ENCODE assay signal across 9 mouse cellular contexts in genomic region chr3:29036146-29036545, GRCm38 (mm10). TPM values are rescaled to one million over a fixed set of nuclear protein-coding genes. Genes with fewer than 3 reads are reported as not detected.
A peak's percentile ranks its signal among the peaks of the same experiment; 100 is the strongest.
DNase-seq lines count a peak whose midpoint lies in the region; ATAC-seq lines count a peak whose summit lies in the region.
"Had no signal": no experiment of that assay in that cellular context is flagged by ENCODE, and none has a peak within 500 bp of the region (broad histone marks: within the 10 kb centered on the region; RNA-seq: fewer than 3 reads in every experiment).

No protein-coding gene starts in this region.

- no peak overlapping the region for H3K4me2 ChIP-seq in kidney, embryonic 14.5 days (replicated peaks; ENCODE audit: low read depth, low read length)
- H3K4me2 ChIP-seq in midbrain, embryonic 14.5 days (ENCODE audit: low read length), result no peak overlapping the region

- H3K36me3 ChIP-seq in kidney, embryonic 14.5 days (ENCODE audit: control insufficient read depth, insufficient read depth, low read length), result no peaks in the 10 kb centered on the region
- H3K36me3 ChIP-seq in midbrain, embryonic 14.5 days (ENCODE audit: control insufficient read depth, insufficient read depth, low read length), result no peaks in the 10 kb centered on the region

- no peak overlapping the region for H3K4me3 ChIP-seq in kidney, embryonic 14.5 days (ENCODE audit: low read length)
- no peak overlapping the region for H3K4me3 ChIP-seq in midbrain, embryonic 14.5 days (replicated peaks; ENCODE audit: low read depth, low read length)

- no peak overlapping the region for H3K27ac ChIP-seq in kidney, embryonic 14.5 days (ENCODE audit: low read depth, low read length)
- no peak overlapping the region for H3K27ac ChIP-seq in midbrain, embryonic 14.5 days (replicated peaks; ENCODE audit: low read depth, low read length)

- ATAC-seq in kidney, embryonic 14.5 days (ENCODE audit: low FRiP score, low TSS enrichment), result no peak
- peak; percentile 63; the same call in 1 of the 2 replicates for ATAC-seq in midbrain, embryonic 14.5 days (ENCODE audit: low FRiP score, low TSS enrichment)

- 5% methylated on average over 3 of the region's 3 CpGs for WGBS in kidney, embryonic 14.5 days
- WGBS in midbrain, embryonic 14.5 days, result 3% methylated on average over 3 of the region's 3 CpGs

- H3K4me1 ChIP-seq in kidney, embryonic 14.5 days (ENCODE audit: control insufficient read depth, insufficient read depth, low read length), result no peaks in the 10 kb centered on the region
- no peaks in the 10 kb centered on the region for H3K4me1 ChIP-seq in midbrain, embryonic 14.5 days (ENCODE audit: control insufficient read depth, insufficient read depth, low read length)

- DNase-seq in kidney, adult 9 months, result peak; percentile 21
- DNase-seq in adrenal gland, postnatal 14 days, result peak; percentile 12
- DNase-seq in fibroblast of lung, adult 2 months (ENCODE audit: low read depth), result peak; percentile 3
- peak; percentile 26 for DNase-seq in kidney, postnatal 14 days
- DNase-seq in midbrain, embryonic 14.5 days, result peak; percentile 89
- DNase-seq in spleen, postnatal 14 days (ENCODE audit: low spot score in 2 of 2), result no peak
- DNase-seq in thymus, postnatal 25 days, result no peak

- H3K27me3 ChIP-seq in kidney, embryonic 14.5 days (ENCODE audit: control insufficient read depth, insufficient read depth, low read length), result no peaks in the 10 kb centered on the region
- H3K27me3 ChIP-seq in midbrain, embryonic 14.5 days (ENCODE audit: control insufficient read depth, insufficient read depth, low read length), result no peaks in the 10 kb centered on the region

- 0 out of 2 replicates have a peak, but pooled peaks cover 2% of the 10 kb centered on the region for H3K9me3 ChIP-seq in kidney, embryonic 14.5 days (ENCODE audit: control insufficient read depth, low read length)
- H3K9me3 ChIP-seq in midbrain, embryonic 14.5 days (ENCODE audit: control insufficient read depth, low read length), result no peaks in the 10 kb centered on the region

- H3K9ac ChIP-seq in kidney, embryonic 14.5 days (ENCODE audit: low read depth, low read length), result no peak overlapping the region
- H3K9ac ChIP-seq in midbrain, embryonic 14.5 days (replicated peaks; ENCODE audit: low read length), result no peak overlapping the region

RNA-seq across cellular contexts. Expression of gene Egfem1, which starts 45.7 kb away (rescaled TPM):
- polyA plus RNA-seq in kidney, embryonic 14.5 days (2014; fragmentation: Nextera tagmentation; extraction: Ambion mirVana), result 0.50 and 1.1 TPM in 2 replicates
- total RNA-seq in adrenal gland, postnatal 14 days (2021), result 0.22 and 0.34 TPM in 2 replicates
- polyA plus RNA-seq in midbrain, embryonic 14.5 days (2014; fragmentation: Nextera tagmentation; extraction: Ambion mirVana), result 6.7 and 7.7 TPM in 2 replicates
- polyA plus RNA-seq: large intestine, adult 2 months had no signal

Comparison
In these comparisons a context has a peak if more than half of its experiments do, and no peak if none do; other contexts are left out.
1. DNase-seq: peak in kidney, adult 9 months (single experiment), adrenal gland, postnatal 14 days (single experiment), fibroblast of lung, adult 2 months (single experiment), kidney, postnatal 14 days (single experiment) and midbrain, embryonic 14.5 days (single experiment); none in spleen, postnatal 14 days (0 of 2) and thymus, postnatal 25 days (single experiment).